Mouse (Mus musculus) kidney, postnatal 0 days (tissue): ENCODE data around the gene Nrxn2. TPM values are rescaled to one million over a fixed set of nuclear protein-coding genes. Genes with fewer than 3 reads are reported as not detected.

Experiments used
- ATAC-seq: fragments of 200-750 bp; cut with Nextera tagmentation; replicated peaks from 2 replicates; pipeline ENCODE4 v1.8.0; 2017; ENCODE audit warnings: low read depth, moderate number of reproducible peaks, moderate TSS enrichment, moderate library complexity; ENCODE audit not compliant: low FRiP score
- DNase-seq: peaks from one replicate; pipeline ENCODE4 v3.0.0-alpha.2; 2016; ENCODE audit warnings: low spot score
- H3K27ac ChIP-seq: fragments of 300-500 bp; sonication (generic); 2 replicates; pipeline ENCODE4 v1.5.1; 2014; ENCODE audit warnings: mild to moderate bottlenecking
- H3K27me3 ChIP-seq: fragments of 300-500 bp; sonication (generic); 2 replicates; pipeline ENCODE4 v1.6.1; 2014; ENCODE audit warnings: low read length, mixed read lengths; ENCODE audit not compliant: insufficient read depth
- H3K36me3 ChIP-seq: fragments of 300-500 bp; sonication (generic); 2 replicates; pipeline ENCODE4 v1.6.1; 2014; ENCODE audit warnings: low read length, mixed read lengths; ENCODE audit not compliant: insufficient read depth
- H3K4me1 ChIP-seq: fragments of 300-500 bp; sonication (generic); replicated peaks from 2 replicates; pipeline ENCODE4 v1.6.1; 2014; ENCODE audit warnings: antibody characterized with exemption, low read length, mixed read lengths; ENCODE audit not compliant: insufficient read depth
- H3K4me2 ChIP-seq: fragments of 300-500 bp; sonication (generic); 2 replicates; pipeline ENCODE4 v1.6.1; 2014; ENCODE audit warnings: mild to moderate bottlenecking, low read length, moderate library complexity, mixed read lengths
- H3K4me3 ChIP-seq: fragments of 300-500 bp; sonication (generic); replicated peaks from 2 replicates; pipeline ENCODE4 v1.5.1; 2014; ENCODE audit warnings: low read depth, low read length
- H3K9ac ChIP-seq: fragments of 300-500 bp; sonication (generic); 2 replicates; pipeline ENCODE4 v1.6.1; 2014; ENCODE audit warnings: low read depth, low read length
- H3K9me3 ChIP-seq: fragments of 300-500 bp; sonication (generic); replicated peaks from 2 replicates; pipeline ENCODE4 v1.6.1; 2016; ENCODE audit warnings: low read length, inconsistent platforms, mixed read lengths
- CTCF ChIP-seq: IDR thresholded peaks from 2 replicates; pipeline ENCODE4 v1.5.1; 2016; ENCODE audit warnings: antibody characterized with exemption, low read depth, mild to moderate bottlenecking, moderate library complexity
- WGBS: fragments of 180-500 bp; shearing (Covaris S2); extraction: QIAGEN DNeasy Blood & Tissue Kit; methylation state at CpG from one replicate; pipeline ENCODE4 v1.1.7; 2014; 5-methylcytosine and 5-hydroxymethylcytosine counted together
- polyA plus RNA-seq: library from polyadenylated mRNA; unstranded; fragments of >200 nt; fragmentation: Nextera tagmentation; extraction: Ambion mirVana; gene quantifications from 2 replicates; pipeline ENCODE4 v1.2.1, GENCODE M21; 2015

The Nrxn2 gene
- polyA plus RNA-seq, 1 experiment from 2014 or later: 5.9 TPM

DNA sequence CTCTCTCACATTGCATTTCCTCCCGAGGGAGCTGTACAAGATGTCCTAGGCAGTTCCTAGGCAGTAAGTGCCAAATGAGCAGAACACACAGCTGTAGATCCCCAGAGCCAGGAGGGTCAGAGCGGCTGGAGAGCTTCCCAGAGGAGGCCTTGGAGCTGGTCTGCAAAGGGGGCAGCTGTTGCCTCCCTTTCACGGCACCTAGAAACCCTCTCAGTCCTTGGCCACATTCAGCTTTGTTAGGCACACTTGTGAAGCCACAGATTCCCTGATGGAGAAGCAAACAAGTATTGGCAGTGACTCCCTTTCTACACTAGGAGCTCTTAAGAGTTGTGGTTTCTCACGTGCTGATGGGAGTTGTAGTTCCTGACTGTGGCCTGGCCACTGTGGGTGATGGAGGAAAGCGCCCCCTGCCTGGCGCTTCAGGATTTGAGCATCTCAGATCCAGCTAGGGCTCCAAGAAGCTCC, 33.5 kb downstream of the Nrxn2 start:
- H3K4me3 ChIP-seq: no peak overlapping the region
- no peaks in the 10 kb centered on the region for H3K36me3 ChIP-seq
- peak; percentile 91 for TF ChIP-seq CTCF
- H3K27ac ChIP-seq: 0 out of 2 replicates have a peak overlapping the region, but pooled peaks have one; percentile 31
- H3K27me3 ChIP-seq: no peaks in the 10 kb centered on the region
- ATAC-seq (peak; percentile 78), DNase-seq (peak; percentile 97)
- H3K4me1 ChIP-seq: peaks cover under 1% of the 10 kb centered on the region; the same call in 1 of the 2 replicates
- no peaks in the 10 kb centered on the region for H3K9me3 ChIP-seq
- 24% methylated on average over 6 of the region's 6 CpGs for WGBS
- no peak overlapping the region for H3K9ac ChIP-seq
- H3K4me2 ChIP-seq: 0 out of 2 replicates have a peak overlapping the region, but pooled peaks have one; percentile 5

DNA sequence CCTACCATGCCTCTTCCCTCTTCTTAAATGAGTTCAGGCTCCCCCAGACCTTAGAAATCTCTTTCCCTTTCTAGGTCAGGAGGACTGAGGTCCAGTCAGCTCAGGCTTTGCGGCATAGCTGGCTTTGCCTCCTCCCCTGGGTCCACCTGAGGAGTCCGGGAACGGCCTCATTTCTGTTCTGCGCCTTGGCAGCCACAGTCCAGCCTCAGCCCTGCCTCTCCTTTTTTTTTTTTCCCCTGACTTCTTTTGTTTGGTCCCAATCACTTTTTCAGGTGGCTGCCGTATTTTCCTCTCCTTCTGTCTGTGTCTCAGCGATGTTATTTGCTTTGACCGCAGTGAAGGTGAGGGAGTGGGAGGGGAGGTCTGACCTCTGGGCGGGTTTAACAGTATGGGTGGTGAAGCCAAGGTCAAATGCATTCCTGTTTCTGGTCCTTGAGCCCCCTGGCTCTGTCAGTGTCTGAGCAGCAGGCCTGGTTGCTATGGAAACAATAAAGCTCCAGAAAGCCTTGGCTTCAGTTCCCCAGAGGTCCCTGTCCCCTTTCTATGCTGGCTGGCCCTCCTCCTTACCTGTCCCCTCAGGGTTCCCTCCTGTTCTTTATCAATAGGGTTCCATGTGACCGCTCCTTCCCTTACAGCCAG, 34.3 kb downstream of the Nrxn2 start:
- H3K9me3 ChIP-seq: no peaks in the 10 kb centered on the region
- ATAC-seq (no peak), DNase-seq (no peak)
- WGBS: 48% methylated on average over 9 of the region's 9 CpGs
- H3K36me3 ChIP-seq: no peaks in the 10 kb centered on the region
- H3K9ac ChIP-seq: no peak overlapping the region
- H3K4me2 ChIP-seq: no peak overlapping the region
- H3K27me3 ChIP-seq: no peaks in the 10 kb centered on the region
- H3K4me1 ChIP-seq: no peaks in the 10 kb centered on the region; the same call in 1 of the 2 replicates
- no peak overlapping the region for H3K4me3 ChIP-seq
- no peak for TF ChIP-seq CTCF
- no peak overlapping the region for H3K27ac ChIP-seq

GRCm38 (mm10) chr19:6453349-6453748, 34.8 kb downstream of the Nrxn2 start:
- Histone ChIP-seq H3K4me2 (no peak overlapping the region), H3K4me3 (no peak overlapping the region), H3K4me1 (no peaks in the 10 kb centered on the region), H3K9me3 (no peaks in the 10 kb centered on the region), H3K9ac (no peak overlapping the region), H3K27ac (no peak overlapping the region), H3K27me3 (no peaks in the 10 kb centered on the region), H3K36me3 (no peaks in the 10 kb centered on the region)
- DNase-seq: no peak
- no peak for ATAC-seq
- 82% methylated on average over 8 of the region's 8 CpGs for WGBS
- TF ChIP-seq CTCF: no peak

DNA sequence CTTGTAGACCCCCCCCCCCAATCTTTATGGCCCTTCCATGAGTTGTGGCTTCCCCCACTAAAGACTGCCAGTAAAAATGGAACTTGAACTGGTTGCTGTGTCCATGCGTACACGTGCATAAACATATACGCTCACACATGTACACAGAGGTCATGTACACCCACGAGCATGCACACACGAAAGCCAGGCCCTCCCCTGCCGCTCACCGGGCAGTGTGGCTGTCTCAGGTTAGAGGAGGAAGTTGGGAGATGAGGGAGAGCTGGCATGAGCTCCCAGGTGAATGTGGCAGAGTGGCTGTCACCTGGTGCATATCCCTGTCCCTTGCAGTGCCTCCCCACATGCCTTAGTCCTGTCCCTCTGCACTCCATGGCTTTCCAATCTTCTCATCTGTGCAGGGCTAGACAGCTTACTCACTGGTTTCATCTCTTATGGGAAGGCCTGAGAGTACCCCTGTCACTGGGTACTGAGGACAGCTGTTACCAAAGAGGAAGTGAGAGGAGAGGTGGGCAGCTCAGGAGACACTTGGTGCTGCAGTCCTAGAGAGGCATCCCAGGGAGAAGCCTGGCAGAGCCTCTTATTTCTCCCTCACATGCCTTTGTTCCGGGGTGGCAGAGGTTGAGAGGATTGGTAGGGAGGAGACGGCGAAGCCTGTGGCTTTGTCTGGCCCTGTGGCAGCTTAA, 35.6 kb downstream of the Nrxn2 start:
- 80% methylated on average over 10 of the region's 10 CpGs for WGBS

DNA sequence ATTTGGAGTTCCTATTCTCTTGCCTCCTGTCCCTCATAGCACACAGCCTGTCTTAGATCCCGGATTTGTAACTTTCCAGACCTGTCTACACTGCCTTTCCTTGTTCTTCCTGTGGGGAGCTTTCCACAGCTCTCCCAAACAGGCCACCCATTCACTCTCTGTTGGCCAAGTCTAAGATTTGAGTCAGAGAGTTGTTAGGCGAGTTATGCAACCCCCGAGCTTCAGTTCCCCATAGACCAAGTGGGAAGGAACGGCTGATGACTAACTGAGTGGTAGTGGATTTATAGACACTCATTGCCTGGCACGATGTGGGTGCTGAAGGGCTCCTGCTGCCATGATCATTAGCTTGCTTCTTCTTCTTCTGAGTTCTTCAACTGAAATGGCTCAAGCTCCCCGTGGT, 41.0 kb downstream of the Nrxn2 start:
- DNase-seq (no peak), ATAC-seq (no peak)
- TF ChIP-seq CTCF: no peak
- Histone ChIP-seq H3K27ac (no peak overlapping the region), H3K4me2 (no peak overlapping the region), H3K4me3 (no peak overlapping the region), H3K9ac (no peak overlapping the region), H3K36me3 (no peaks in the 10 kb centered on the region), H3K4me1 (no peaks in the 10 kb centered on the region), H3K9me3 (no peaks in the 10 kb centered on the region), H3K27me3 (no peaks in the 10 kb centered on the region)
- WGBS: 85% methylated on average over 6 of the region's 6 CpGs

More for the DNA sequence above, 35.6 kb downstream of the Nrxn2 start:
- no peak overlapping the region for H3K4me2 ChIP-seq
- H3K9ac ChIP-seq: no peak overlapping the region
- H3K27ac ChIP-seq: no peak overlapping the region
- no peaks in the 10 kb centered on the region for H3K9me3 ChIP-seq
- DNase-seq: no peak
- no peak for TF ChIP-seq CTCF
- H3K4me3 ChIP-seq: no peak overlapping the region
- no peaks in the 10 kb centered on the region for H3K36me3 ChIP-seq
- no peaks in the 10 kb centered on the region for H3K4me1 ChIP-seq
- H3K27me3 ChIP-seq: no peaks in the 10 kb centered on the region
- no peak for ATAC-seq

- DNase-seq (no peak), ATAC-seq (no peak)
- Histone ChIP-seq H3K9me3 (no peaks in the 10 kb centered on the region), H3K9ac (no peak overlapping the region), H3K27ac (no peak overlapping the region), H3K4me3 (no peak overlapping the region), H3K4me1 (peaks cover 5% of the 10 kb centered on the region; the same call in 1 of the 2 replicates), H3K4me2 (no peak overlapping the region), H3K27me3 (no peaks in the 10 kb centered on the region), H3K36me3 (no peaks in the 10 kb centered on the region)
- no peak for TF ChIP-seq CTCF
- WGBS: 49% methylated on average over 6 of the region's 6 CpGs
These were observed 44.3 kb downstream of the Nrxn2 start for GRCm38 (mm10) chr19:6462841-6463240.
